Mouse (Mus musculus): ENCODE data around the gene Ttll7. TPM values are rescaled to one million over a fixed set of nuclear protein-coding genes. Genes with fewer than 3 reads are reported as not detected.

The Ttll7 gene
- polyA plus RNA-seq, 1 experiment from 2014 or later = 1.6 TPM

- ATAC-seq = no peak
- H3K4me2 ChIP-seq (replicated peaks; ENCODE audit: low read depth) = no peak overlapping the region
- H3K9ac ChIP-seq (ENCODE audit: low read depth, low read length) = no peak overlapping the region
- H3K27ac ChIP-seq (ENCODE audit: low read depth, low read length) = no peak overlapping the region
- no peaks in the 10 kb centered on the region for H3K36me3 ChIP-seq (ENCODE audit: control insufficient read depth, insufficient read depth)
- no peak for TF ChIP-seq CTCF (IDR thresholded peaks at IDR 0.05; ENCODE audit: low read depth)
- 88% methylated on average over 10 of the region's 10 CpGs for WGBS
- no peaks in the 10 kb centered on the region for H3K27me3 ChIP-seq (replicated peaks; ENCODE audit: control insufficient read depth, insufficient read depth, low read length)
- H3K4me1 ChIP-seq (replicated peaks; ENCODE audit: control insufficient read depth, insufficient read depth, low read length) = no peaks in the 10 kb centered on the region; the same call in 1 of the 2 replicates
- no peak overlapping the region for H3K4me3 ChIP-seq (ENCODE audit: low read depth, low read length)
- H3K9me3 ChIP-seq (ENCODE audit: control insufficient read depth) = no peaks in the 10 kb centered on the region
Measured at GRCm38 (mm10) chr3:146857373-146857772, 5.2 kb downstream of the Ttll7 start.

GRCm38 (mm10) chr3:146860308-146860707, 8.1 kb downstream of the Ttll7 start:
- no peak for ATAC-seq
- WGBS = 88% methylated on average over 2 of the region's 2 CpGs

GRCm38 (mm10) chr3:146866563-146866962, 14.4 kb downstream of the Ttll7 start:
- ATAC-seq = no peak
- TF ChIP-seq CTCF (IDR thresholded peaks at IDR 0.05; ENCODE audit: low read depth) = peak; percentile 61
- WGBS = 38% methylated on average over 4 of the region's 4 CpGs
- no peaks in the 10 kb centered on the region for H3K9me3 ChIP-seq (ENCODE audit: control insufficient read depth)
- no peaks in the 10 kb centered on the region for H3K36me3 ChIP-seq (ENCODE audit: control insufficient read depth, insufficient read depth)
- H3K9ac ChIP-seq (ENCODE audit: low read depth, low read length) = no peak overlapping the region
- H3K4me2 ChIP-seq (replicated peaks; ENCODE audit: low read depth) = no peak overlapping the region
- H3K4me1 ChIP-seq (replicated peaks; ENCODE audit: control insufficient read depth, insufficient read depth, low read length) = no peaks in the 10 kb centered on the region
- H3K4me3 ChIP-seq (ENCODE audit: low read depth, low read length) = no peak overlapping the region
- H3K27me3 ChIP-seq (replicated peaks; ENCODE audit: control insufficient read depth, insufficient read depth, low read length) = no peaks in the 10 kb centered on the region
- no peak overlapping the region for H3K27ac ChIP-seq (ENCODE audit: low read depth, low read length)

More at GRCm38 (mm10) chr3:146860308-146860707, 8.1 kb downstream of the Ttll7 start:
- H3K9me3 ChIP-seq (ENCODE audit: control insufficient read depth) = no peaks in the 10 kb centered on the region
- no peaks in the 10 kb centered on the region for H3K36me3 ChIP-seq (ENCODE audit: control insufficient read depth, insufficient read depth)
- no peak overlapping the region for H3K4me3 ChIP-seq (ENCODE audit: low read depth, low read length)
- H3K4me2 ChIP-seq (replicated peaks; ENCODE audit: low read depth) = no peak overlapping the region
- no peaks in the 10 kb centered on the region for H3K27me3 ChIP-seq (replicated peaks; ENCODE audit: control insufficient read depth, insufficient read depth, low read length)
- no peaks in the 10 kb centered on the region for H3K4me1 ChIP-seq (replicated peaks; ENCODE audit: control insufficient read depth, insufficient read depth, low read length)
- H3K9ac ChIP-seq (ENCODE audit: low read depth, low read length) = no peak overlapping the region
- no peak for TF ChIP-seq CTCF (IDR thresholded peaks at IDR 0.05; ENCODE audit: low read depth)
- no peak overlapping the region for H3K27ac ChIP-seq (ENCODE audit: low read depth, low read length)

GRCm38 (mm10) chr3:146871954-146872353, 19.8 kb downstream of the Ttll7 start:
- Histone ChIP-seq H3K4me2 (replicated peaks; ENCODE audit: low read depth) (no peak overlapping the region), H3K36me3 (ENCODE audit: control insufficient read depth, insufficient read depth) (no peaks in the 10 kb centered on the region), H3K9me3 (ENCODE audit: control insufficient read depth) (no peaks in the 10 kb centered on the region), H3K4me1 (replicated peaks; ENCODE audit: control insufficient read depth, insufficient read depth, low read length) (no peaks in the 10 kb centered on the region), H3K27me3 (replicated peaks; ENCODE audit: control insufficient read depth, insufficient read depth, low read length) (no peaks in the 10 kb centered on the region), H3K4me3 (ENCODE audit: low read depth, low read length) (no peak overlapping the region), H3K27ac (ENCODE audit: low read depth, low read length) (no peak overlapping the region), H3K9ac (ENCODE audit: low read depth, low read length) (no peak overlapping the region)
- WGBS = 82% methylated on average over 3 of the region's 3 CpGs
- ATAC-seq = no peak
- no peak for TF ChIP-seq CTCF (IDR thresholded peaks at IDR 0.05; ENCODE audit: low read depth)

GRCm38 (mm10) chr3:146875929-146876328, 23.8 kb downstream of the Ttll7 start:
- Histone ChIP-seq H3K4me3 (ENCODE audit: low read depth, low read length) (no peak overlapping the region), H3K27me3 (replicated peaks; ENCODE audit: control insufficient read depth, insufficient read depth, low read length) (no peaks in the 10 kb centered on the region), H3K9ac (ENCODE audit: low read depth, low read length) (no peak overlapping the region), H3K4me1 (replicated peaks; ENCODE audit: control insufficient read depth, insufficient read depth, low read length) (no peaks in the 10 kb centered on the region), H3K36me3 (ENCODE audit: control insufficient read depth, insufficient read depth) (no peaks in the 10 kb centered on the region), H3K4me2 (replicated peaks; ENCODE audit: low read depth) (no peak overlapping the region), H3K9me3 (ENCODE audit: control insufficient read depth) (no peaks in the 10 kb centered on the region), H3K27ac (ENCODE audit: low read depth, low read length) (no peak overlapping the region)
- no peak for ATAC-seq
- TF ChIP-seq CTCF (IDR thresholded peaks at IDR 0.05; ENCODE audit: low read depth) = no peak
- WGBS = 20% methylated on average over 2 of the region's 2 CpGs

- no peak for ATAC-seq
- no peak for TF ChIP-seq CTCF (IDR thresholded peaks at IDR 0.05; ENCODE audit: low read depth)
Measured at GRCm38 (mm10) chr3:146893931-146894330, 41.8 kb downstream of the Ttll7 start.

GRCm38 (mm10) chr3:146896581-146896980, 44.4 kb downstream of the Ttll7 start:
- Histone ChIP-seq H3K36me3 (ENCODE audit: control insufficient read depth, insufficient read depth) (no peaks in the 10 kb centered on the region), H3K27ac (ENCODE audit: low read depth, low read length) (no peak overlapping the region), H3K9ac (ENCODE audit: low read depth, low read length) (no peak overlapping the region), H3K9me3 (ENCODE audit: control insufficient read depth) (no peaks in the 10 kb centered on the region), H3K27me3 (replicated peaks; ENCODE audit: control insufficient read depth, insufficient read depth, low read length) (no peaks in the 10 kb centered on the region), H3K4me2 (replicated peaks; ENCODE audit: low read depth) (no peak overlapping the region), H3K4me1 (replicated peaks; ENCODE audit: control insufficient read depth, insufficient read depth, low read length) (no peaks in the 10 kb centered on the region), H3K4me3 (ENCODE audit: low read depth, low read length) (no peak overlapping the region)
- WGBS = 86% methylated on average over 8 of the region's 8 CpGs
- no peak for TF ChIP-seq CTCF (IDR thresholded peaks at IDR 0.05; ENCODE audit: low read depth)
- ATAC-seq = no peak

More at GRCm38 (mm10) chr3:146893931-146894330, 41.8 kb downstream of the Ttll7 start:
- Histone ChIP-seq H3K9me3 (ENCODE audit: control insufficient read depth) (no peaks in the 10 kb centered on the region), H3K4me2 (replicated peaks; ENCODE audit: low read depth) (no peak overlapping the region), H3K9ac (ENCODE audit: low read depth, low read length) (no peak overlapping the region), H3K4me3 (ENCODE audit: low read depth, low read length) (no peak overlapping the region), H3K27me3 (replicated peaks; ENCODE audit: control insufficient read depth, insufficient read depth, low read length) (no peaks in the 10 kb centered on the region), H3K36me3 (ENCODE audit: control insufficient read depth, insufficient read depth) (no peaks in the 10 kb centered on the region), H3K4me1 (replicated peaks; ENCODE audit: control insufficient read depth, insufficient read depth, low read length) (no peaks in the 10 kb centered on the region), H3K27ac (ENCODE audit: low read depth, low read length) (no peak overlapping the region)
- 91% methylated on average over 13 of the region's 13 CpGs for whole genome bisulfite sequencing
